Mouse (Mus musculus): ENCODE results near the gene Hist2h3c2.

- no peak for TF ChIP-seq CTCF (IDR thresholded peaks at IDR 0.05; ENCODE audit: low read depth)
- TF ChIP-seq EP300 (IDR thresholded peaks at IDR 0.05; ENCODE audit: low read depth): no peak
These were observed 34.9 kb upstream of the Hist2h3c2 start for GRCm38 (mm10) chr3:96273591-96274465.

Data from liver, embryonic 14.5 days (tissue).